Mouse (Mus musculus) lung, adult 2 months (tissue): Measurements from ENCODE around the gene Arpp21. TPM values are rescaled to one million over a fixed set of nuclear protein-coding genes. Genes with fewer than 3 reads are reported as not detected.

Experiments used
- DNase-seq: peaks from one replicate; pipeline ENCODE4 v3.0.0; 2022
- H3K4me1 ChIP-seq: fragments of 200-500 bp; 2 replicates; pipeline ENCODE4 v1.6.1; 2011; ENCODE audit warnings: low read length; ENCODE audit not compliant: control insufficient read depth, insufficient read depth
- H3K4me3 ChIP-seq: fragments of 200-500 bp; replicated peaks from 2 replicates; pipeline ENCODE3; 2011; ENCODE audit warnings: low read depth, mild to moderate bottlenecking, control low read depth, low read length; ENCODE audit errors: extremely low read depth
- CTCF ChIP-seq: fragments of 200-500 bp; IDR thresholded peaks from 2 replicates; pipeline ENCODE4 v1.5.1; 2011; ENCODE audit warnings: mild to moderate bottlenecking, low read length, control low read depth; ENCODE audit not compliant: insufficient read depth
- POLR2A ChIP-seq: fragments of 200-500 bp; IDR thresholded peaks from 2 replicates; pipeline ENCODE4 v1.6.1; 2011; ENCODE audit warnings: low read depth, mild to moderate bottlenecking, control low read depth, low read length, borderline replicate concordance; ENCODE audit errors: extremely low read depth
- WGBS: fragments of 180-500 bp; shearing (Covaris S2); methylation state at CpG from one replicate; pipeline ENCODE4 v1.1.7; 2018; 5-methylcytosine and 5-hydroxymethylcytosine counted together
- polyA plus RNA-seq: library from polyadenylated mRNA; depleted of rRNA; stranded (reverse); fragments of >200 nt; gene quantifications from 2 replicates; pipeline ENCODE4 v1.2.3, GENCODE M21; 2012; rRNA removed

Gene Arpp21
- 0.10 and 1.0 TPM in 2 replicates for polyA plus RNA-seq

DNA sequence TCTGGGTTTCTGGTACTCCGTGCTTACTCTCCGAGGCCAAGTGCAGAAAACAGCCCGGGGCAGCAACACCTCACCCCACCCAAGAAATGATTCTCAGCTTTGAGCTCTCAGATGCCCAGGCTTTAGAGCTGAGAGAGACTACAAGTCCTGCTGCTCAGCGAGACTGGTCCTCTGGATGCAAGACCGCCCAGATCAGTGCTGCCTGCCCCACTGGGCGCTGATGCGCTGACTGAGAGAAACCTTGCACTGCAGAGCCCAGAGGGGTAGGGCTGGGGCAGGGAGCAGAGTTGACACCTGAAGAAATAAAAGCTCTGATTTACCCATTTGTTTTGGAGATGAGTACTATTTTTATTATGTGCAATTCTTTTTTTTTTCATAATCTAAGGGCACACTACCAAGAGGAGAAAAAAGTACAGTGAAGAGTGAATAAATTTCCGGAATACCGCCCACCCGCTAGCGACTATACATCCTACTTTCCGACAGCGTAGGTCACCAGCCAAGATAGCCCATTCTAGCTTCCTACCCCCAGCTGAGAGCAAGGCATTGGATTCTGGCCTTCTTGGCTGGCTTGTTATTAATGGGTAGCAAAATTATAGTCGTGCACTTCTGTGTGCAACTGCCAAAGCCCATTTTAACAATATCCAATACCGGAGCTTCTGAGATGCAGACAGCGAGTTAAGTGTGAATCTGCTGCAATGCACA, at the start of gene Arpp21:
Arpp21 (minus strand) TSS at position 243 of the 702 bp plus-strand sequence.
- 22% methylated on average over 16 of the region's 16 CpGs for WGBS
- no peak for TF ChIP-seq CTCF
- no peak for TF ChIP-seq POLR2A
- DNase-seq = no peak
- Histone ChIP-seq H3K4me3 (no peak within 1 kb of the TSS), H3K4me1 (peaks cover 3% of the 10 kb centered on the region; the same call in 1 of the 2 replicates)

DNA sequence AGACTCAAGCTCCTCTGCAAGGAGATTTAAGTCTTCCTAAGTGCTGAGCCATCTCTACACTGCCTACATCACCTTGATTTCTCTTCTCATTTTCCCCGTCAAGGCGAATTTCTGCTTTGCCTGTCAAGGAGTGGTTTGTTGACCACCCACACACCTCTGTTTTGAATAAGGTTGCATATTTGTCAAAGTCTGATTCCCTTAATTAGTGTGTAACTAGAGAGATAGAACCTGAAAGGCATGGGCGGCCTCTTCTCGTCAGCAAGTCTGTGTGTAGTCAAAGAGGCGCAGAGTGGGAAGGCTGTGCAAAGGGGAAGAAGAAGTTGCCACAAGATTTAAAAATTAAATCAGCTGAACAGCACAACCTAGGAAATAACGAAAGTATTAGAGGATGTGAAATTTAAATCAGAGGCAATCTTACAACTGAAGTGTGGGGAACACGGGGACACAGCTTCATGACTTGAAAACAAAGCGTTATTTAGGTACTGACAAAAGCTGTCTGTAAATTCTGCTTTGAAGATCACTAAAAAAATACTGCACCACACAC, 36.8 kb upstream of the Arpp21 start:
- 70% methylated on average over 8 of the region's 8 CpGs for WGBS
- H3K4me1 ChIP-seq = no peaks in the 10 kb centered on the region
- TF ChIP-seq CTCF (no peak), POLR2A (no peak)
- H3K4me3 ChIP-seq = no peak overlapping the region
- DNase-seq = no peak

DNA sequence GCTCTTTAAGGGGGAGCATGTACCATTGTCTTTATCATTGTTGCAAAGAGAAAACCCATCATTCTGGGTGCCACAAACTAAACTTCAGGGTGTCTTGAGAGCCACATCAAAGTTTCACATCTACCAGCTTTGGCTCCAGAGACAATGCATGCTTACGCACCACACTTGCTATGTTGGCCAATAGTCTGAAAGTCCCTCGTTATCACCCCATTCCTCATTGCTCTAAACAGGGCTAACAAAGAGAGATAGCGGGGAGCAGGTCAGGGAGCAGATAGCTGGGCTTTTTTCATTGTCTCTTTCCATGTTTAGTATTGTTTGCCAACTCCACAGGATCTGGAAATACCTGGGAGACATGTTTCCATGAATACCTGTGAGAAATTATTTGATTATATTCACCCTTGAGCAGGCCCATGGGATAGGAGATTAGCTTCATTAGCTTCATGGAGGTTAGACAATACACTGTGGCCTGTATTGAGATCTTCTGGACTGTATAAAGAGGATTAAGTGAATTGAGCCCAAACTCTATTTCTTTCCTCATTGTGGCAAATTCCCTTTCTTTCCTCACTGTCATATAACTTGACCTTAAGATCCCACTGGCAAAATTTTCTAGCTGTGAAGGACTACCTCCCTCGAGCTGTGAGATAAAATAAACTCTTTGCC, 29.4 kb upstream of the Arpp21 start:
- TF ChIP-seq POLR2A (no peak), CTCF (no peak)
- H3K4me1 ChIP-seq = no peaks in the 10 kb centered on the region
- no peak overlapping the region for H3K4me3 ChIP-seq
- WGBS = 58% methylated on average over 4 of the region's 4 CpGs
- no peak for DNase-seq

DNA sequence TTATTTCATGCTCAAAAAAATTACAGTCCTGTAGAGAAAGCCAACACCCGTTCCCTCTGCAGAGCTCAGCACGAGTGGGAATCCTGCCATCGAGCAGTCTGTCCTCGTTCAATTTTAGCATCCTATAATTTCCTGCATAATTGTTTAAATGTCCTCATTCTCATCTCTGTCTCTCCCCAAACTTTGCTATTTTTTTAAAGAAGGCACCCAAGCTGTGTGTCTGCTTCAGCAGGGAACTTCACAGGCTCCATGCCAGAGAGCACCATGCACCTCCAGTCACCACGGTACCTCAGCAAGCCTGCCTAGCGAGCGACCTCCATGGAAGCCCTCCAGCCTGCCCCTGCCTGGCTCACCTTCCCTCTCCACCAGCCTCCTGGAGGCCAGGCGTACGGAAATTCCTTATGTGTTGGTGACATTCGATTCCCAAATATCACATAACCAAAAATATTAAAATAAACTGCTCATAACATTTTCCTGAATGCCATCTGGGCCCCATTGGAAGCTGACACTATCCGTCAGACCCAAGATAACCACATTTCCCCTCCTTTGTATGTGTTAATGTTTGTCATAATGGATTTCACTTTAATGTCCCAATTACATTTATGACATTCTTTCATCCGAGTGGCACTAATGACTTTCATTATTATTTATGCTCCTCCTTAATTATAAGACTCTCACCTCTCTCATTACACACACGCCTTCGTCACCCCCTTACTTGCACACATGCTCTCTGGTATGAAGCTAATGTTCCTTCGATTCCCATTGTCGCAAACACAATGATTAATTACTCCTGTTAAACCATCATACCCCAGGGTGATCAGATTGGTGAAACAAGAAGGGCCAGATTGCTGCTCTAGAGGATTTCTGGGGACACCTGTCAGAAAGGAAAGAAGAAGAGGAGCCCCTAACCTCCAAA, 26.5 kb upstream of the Arpp21 start:
- TF ChIP-seq CTCF (no peak), POLR2A (no peak)
- no peak overlapping the region for H3K4me3 ChIP-seq
- no peak for DNase-seq
- 78% methylated on average over 16 of the region's 16 CpGs for WGBS
- no peaks in the 10 kb centered on the region for H3K4me1 ChIP-seq

DNA sequence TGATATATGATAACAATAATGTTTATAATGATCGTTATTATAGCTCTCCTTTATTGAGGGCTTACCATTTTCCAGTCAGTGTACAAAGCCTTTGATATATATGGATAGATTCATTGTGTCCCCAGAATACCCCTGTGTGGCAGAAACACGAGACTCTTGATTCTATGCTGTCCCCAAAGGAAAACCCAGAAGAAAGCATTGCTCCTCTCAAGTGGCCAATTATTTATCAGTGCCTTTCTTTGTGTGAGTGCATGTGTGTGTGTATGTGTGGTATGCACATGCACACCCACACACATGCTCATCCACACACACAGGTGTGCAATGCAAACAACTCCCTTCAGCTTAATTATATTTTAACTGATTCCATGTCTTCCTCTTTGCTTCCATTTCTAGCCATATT, 25.8 kb upstream of the Arpp21 start:
- no peak for TF ChIP-seq CTCF
- no peak for TF ChIP-seq POLR2A
- Histone ChIP-seq H3K4me3 (no peak overlapping the region), H3K4me1 (no peaks in the 10 kb centered on the region)
- no peak for DNase-seq
- 65% methylated on average over 2 of the region's 2 CpGs for WGBS

DNA sequence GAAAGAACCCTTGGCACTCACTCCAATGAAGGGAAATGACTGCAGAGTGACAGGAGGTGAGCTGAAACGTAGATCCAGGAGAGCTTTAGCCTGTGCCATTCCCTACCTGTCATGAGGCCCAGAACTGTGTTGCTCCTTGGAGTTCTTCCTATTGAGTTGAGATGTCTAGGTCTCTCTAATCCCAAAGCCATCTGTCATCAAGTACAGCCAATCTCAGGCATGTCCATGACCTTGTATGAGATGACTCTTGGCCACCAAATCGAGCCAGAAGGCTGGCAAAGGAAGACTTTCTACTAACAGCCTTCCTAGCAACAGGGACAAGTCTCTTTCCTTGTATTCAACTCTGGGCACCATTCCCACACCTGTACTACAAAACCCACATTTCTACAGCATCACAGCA, 25.0 kb upstream of the Arpp21 start:
- 53% methylated on average over 2 of the region's 2 CpGs for WGBS
- H3K4me3 ChIP-seq = no peak overlapping the region
- DNase-seq = no peak
- no peaks in the 10 kb centered on the region for H3K4me1 ChIP-seq
- TF ChIP-seq POLR2A = no peak

DNA sequence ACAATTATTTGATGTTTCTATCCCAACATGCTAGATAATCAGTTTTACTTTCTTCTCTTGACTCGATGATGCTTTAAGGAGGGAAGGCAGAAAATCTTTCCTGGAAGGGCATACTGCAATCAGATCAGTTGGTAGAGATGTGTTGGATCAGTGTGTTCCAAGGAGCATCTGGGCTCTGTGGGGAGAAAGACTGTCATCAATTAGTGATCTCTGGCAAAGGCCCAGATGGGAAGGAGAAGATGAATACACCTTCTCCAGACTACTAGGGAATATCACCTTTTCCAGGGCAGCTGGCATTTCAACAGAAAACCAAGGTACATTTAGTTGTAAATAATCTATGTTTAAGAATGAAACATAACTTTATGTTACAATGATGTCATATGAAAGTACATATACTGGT, 22.8 kb upstream of the Arpp21 start:
- WGBS = 79% methylated on average over 1 of the region's 1 CpGs
- DNase-seq = no peak
- no peaks in the 10 kb centered on the region for H3K4me1 ChIP-seq
- TF ChIP-seq CTCF (no peak), POLR2A (no peak)
- no peak overlapping the region for H3K4me3 ChIP-seq

DNA sequence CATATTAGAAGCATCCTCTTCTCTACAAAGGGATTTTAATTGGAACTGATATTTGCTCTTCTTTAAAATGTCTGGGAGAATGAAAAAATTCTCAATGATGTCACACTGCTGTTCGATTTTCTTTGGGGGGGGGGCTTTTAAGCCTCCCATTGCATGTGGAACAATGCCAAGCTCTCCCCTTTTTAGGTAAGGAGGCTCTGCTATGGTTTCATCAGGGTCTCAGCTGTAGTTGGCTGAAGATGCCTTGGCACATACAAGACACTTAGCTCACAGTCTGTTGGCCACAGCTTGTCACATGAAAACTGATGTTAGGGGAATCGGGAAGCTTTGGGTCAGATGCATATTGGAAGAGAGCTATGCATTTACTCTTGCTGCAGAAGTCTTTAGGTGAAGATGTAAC, 20.2 kb upstream of the Arpp21 start:
- 50% methylated on average over 2 of the region's 2 CpGs for WGBS
- DNase-seq = no peak
- Histone ChIP-seq H3K4me3 (no peak overlapping the region), H3K4me1 (no peaks in the 10 kb centered on the region)
- TF ChIP-seq CTCF (no peak), POLR2A (no peak)

DNA sequence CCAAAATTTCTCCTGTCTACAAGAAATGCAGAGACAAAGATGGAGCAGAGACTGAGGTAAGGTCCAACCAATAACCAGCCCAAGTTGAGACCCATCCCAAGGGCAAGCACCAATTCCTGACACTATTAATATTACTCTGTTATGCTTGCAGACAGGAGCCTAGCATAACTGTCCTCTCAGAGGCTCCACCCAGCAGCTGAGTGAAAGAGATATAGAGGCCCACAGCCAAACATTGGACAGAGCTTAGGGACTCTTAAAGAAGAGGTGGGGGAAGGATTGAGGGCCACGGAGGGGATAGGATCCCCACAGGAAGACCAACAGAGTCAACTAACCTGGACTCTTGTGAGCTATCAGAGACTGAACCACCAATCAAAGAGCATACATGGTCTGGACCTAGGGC, 18.0 kb upstream of the Arpp21 start:
- TF ChIP-seq CTCF (no peak), POLR2A (no peak)
- Histone ChIP-seq H3K4me3 (no peak overlapping the region), H3K4me1 (no peaks in the 10 kb centered on the region)
- WGBS = 84% methylated on average over 1 of the region's 1 CpGs
- no peak for DNase-seq

DNA sequence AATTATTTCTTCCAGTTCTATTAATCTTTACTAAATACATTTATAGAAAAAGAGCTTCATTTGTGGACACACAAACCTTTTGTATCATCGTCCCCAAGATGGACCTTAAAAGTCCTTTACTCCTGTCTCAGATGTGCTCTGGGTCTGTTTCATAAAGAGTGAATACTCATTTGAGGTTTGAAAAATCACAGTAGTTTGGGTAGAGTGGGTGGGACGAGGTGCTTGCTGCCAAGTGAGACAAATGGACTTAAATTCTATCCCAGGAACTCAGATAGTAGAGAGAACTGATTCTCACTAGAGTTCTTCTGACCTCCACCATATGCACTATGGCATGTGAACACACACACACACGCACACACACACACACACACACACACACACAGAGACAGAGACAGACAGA, 16.1 kb upstream of the Arpp21 start:
- no peak for DNase-seq
- TF ChIP-seq CTCF (no peak), POLR2A (no peak)
- no peaks in the 10 kb centered on the region for H3K4me1 ChIP-seq
- 71% methylated on average over 3 of the region's 3 CpGs for WGBS
- H3K4me3 ChIP-seq = no peak overlapping the region
